Mouse (Mus musculus) forebrain, embryonic 13.5 days (tissue): Measurements from ENCODE around the gene Il17re. TPM values are rescaled to one million over a fixed set of nuclear protein-coding genes. Genes with fewer than 3 reads are reported as not detected.

Source experiments
- ATAC-seq: fragments of 200-750 bp; cut with Nextera tagmentation; 2 replicates; pipeline ENCODE4 v1.8.0; 2017
- H3K27ac ChIP-seq: fragments of 300-500 bp; sonication (generic); 2 replicates; pipeline ENCODE4 v1.5.1; 2015; ENCODE audit warnings: inconsistent platforms, mild to moderate bottlenecking, moderate library complexity
- H3K27me3 ChIP-seq: fragments of 300-500 bp; sonication (generic); 2 replicates; pipeline ENCODE4 v1.6.1; 2015; ENCODE audit warnings: mild to moderate bottlenecking, inconsistent platforms
- H3K36me3 ChIP-seq: fragments of 300-500 bp; sonication (generic); 2 replicates; pipeline ENCODE4 v1.6.1; 2015; ENCODE audit warnings: mild to moderate bottlenecking, inconsistent platforms; ENCODE audit not compliant: poor library complexity, severe bottlenecking
- H3K4me1 ChIP-seq: fragments of 300-500 bp; sonication (generic); 2 replicates; pipeline ENCODE4 v1.6.1; 2015; ENCODE audit warnings: inconsistent platforms
- H3K4me2 ChIP-seq: fragments of 300-500 bp; sonication (generic); 2 replicates; pipeline ENCODE4 v1.6.1; 2015; ENCODE audit warnings: inconsistent platforms, mild to moderate bottlenecking, moderate library complexity
- H3K4me3 ChIP-seq: fragments of 300-500 bp; sonication (generic); 2 replicates; pipeline ENCODE4 v1.5.1; 2015; ENCODE audit warnings: mild to moderate bottlenecking, inconsistent platforms
- H3K9ac ChIP-seq: fragments of 300-500 bp; sonication (generic); 2 replicates; pipeline ENCODE4 v1.6.1; 2015; ENCODE audit warnings: mild to moderate bottlenecking, inconsistent platforms
- H3K9me3 ChIP-seq: fragments of 300-500 bp; sonication (generic); replicated peaks from 2 replicates; pipeline ENCODE4 v1.6.1; 2016; ENCODE audit warnings: inconsistent platforms
- WGBS: fragments of 180-500 bp; shearing (Covaris S2); methylation state at CpG from one replicate; pipeline ENCODE4 v1.1.7; 2015; 5-methylcytosine and 5-hydroxymethylcytosine counted together
- polyA plus RNA-seq: library from polyadenylated mRNA; unstranded; fragments of >200 nt; fragmentation: Nextera tagmentation; extraction: Ambion mirVana; gene quantifications from 2 replicates; pipeline ENCODE4 v1.2.1, GENCODE M21; 2015

The Il17re gene
- polyA plus RNA-seq = 0.05 TPM in 1 of 2 replicates, not detected in the other

DNA sequence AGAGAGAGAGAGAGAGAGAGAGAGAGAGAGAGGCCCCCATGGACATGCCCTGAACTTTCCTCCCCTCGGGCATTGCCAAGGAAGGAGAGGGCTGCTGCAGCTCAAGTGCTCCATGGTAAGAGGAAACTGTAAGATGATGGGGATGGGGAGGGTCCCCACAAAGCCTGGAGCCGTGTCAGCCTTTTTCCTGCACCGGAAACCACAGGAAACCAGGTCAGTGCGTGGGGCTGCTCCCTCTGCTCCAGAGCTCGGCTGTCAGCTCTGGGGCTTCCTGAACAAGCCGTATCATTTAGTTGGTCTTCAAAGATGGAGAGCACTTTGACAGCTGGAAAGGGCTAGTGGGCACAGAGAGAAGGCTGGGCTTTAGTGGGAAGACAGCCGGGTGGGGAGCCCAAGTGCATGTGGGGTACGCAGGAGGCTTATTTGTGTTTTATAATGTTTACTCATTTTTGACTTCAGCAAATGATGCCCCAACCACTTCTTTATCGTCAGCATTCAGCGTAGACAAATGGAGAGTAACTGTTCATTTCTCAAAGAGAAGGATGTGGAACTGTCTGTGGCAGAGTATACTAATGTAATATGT, at the start of gene Il17re:
Gene Il17re (plus strand): TSS at position 533 of the 583 bp plus-strand sequence.
- Histone ChIP-seq H3K9ac (no peak within 1 kb of the TSS), H3K4me2 (no peak within 1 kb of the TSS), H3K4me3 (no peak within 1 kb of the TSS), H3K27me3 (no peaks in the 10 kb centered on the region), H3K36me3 (no peaks in the 10 kb centered on the region), H3K9me3 (no peaks in the 10 kb centered on the region), H3K4me1 (no peaks in the 10 kb centered on the region), H3K27ac (no peak within 1 kb of the TSS)
- WGBS = 75% methylated on average over 10 of the region's 10 CpGs
- no peak for ATAC-seq

DNA sequence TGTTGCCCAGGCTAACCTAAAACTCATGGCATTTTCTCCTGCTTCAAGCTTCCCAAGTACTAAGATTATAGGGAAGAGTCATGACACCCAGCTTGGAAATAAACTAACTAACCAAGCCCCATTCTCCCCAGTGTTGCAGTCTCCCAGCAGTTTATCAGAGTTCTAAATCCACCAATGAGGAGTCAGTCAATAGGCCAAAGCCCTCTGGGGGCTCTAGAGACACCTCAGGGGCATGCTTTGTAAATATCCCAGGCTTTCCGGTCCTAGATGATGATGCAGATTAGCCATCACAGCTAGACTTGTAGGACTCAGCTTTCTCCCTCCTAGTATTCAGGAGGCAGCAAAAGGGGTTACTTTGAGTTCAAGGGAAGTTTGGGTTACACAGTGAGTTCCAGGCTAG, 48.3 kb upstream of the Il17re start:
- H3K27me3 ChIP-seq = no peaks in the 10 kb centered on the region
- ATAC-seq = no peak
- H3K27ac ChIP-seq = no peak overlapping the region
- 74% methylated on average over 1 of the region's 1 CpGs for WGBS
- no peak overlapping the region for H3K9ac ChIP-seq
- H3K4me2 ChIP-seq = no peak overlapping the region
- H3K9me3 ChIP-seq = no peaks in the 10 kb centered on the region
- no peak overlapping the region for H3K4me3 ChIP-seq
- H3K4me1 ChIP-seq = no peaks in the 10 kb centered on the region
- peaks cover 31% of the 10 kb centered on the region for H3K36me3 ChIP-seq

DNA sequence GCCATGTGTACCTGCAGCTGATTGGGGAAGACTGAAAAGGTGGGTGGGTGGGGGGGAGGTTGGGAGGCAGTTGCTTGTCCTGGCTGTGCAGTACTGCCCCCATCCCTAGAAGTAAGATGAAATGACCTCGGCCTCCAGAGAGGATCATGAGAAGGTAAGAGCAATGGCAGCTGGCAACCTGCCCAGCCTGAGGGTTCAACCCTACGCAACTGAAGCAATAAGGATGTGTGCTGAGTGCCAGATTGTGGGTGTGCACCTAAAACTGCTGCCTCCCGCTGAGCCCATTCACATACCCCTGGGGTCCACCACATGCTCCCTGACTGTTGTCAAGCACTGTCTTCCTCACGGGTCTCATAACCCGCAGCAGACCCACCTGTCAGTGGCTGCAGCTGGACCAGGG, 41.9 kb upstream of the Il17re start:
- Histone ChIP-seq H3K27ac (no peak overlapping the region), H3K9ac (no peak overlapping the region), H3K4me1 (peaks cover 13% of the 10 kb centered on the region), H3K36me3 (peaks cover 30% of the 10 kb centered on the region), H3K4me2 (no peak overlapping the region), H3K9me3 (no peaks in the 10 kb centered on the region), H3K27me3 (no peaks in the 10 kb centered on the region), H3K4me3 (no peak overlapping the region)
- 83% methylated on average over 5 of the region's 5 CpGs for WGBS
- no peak for ATAC-seq

DNA sequence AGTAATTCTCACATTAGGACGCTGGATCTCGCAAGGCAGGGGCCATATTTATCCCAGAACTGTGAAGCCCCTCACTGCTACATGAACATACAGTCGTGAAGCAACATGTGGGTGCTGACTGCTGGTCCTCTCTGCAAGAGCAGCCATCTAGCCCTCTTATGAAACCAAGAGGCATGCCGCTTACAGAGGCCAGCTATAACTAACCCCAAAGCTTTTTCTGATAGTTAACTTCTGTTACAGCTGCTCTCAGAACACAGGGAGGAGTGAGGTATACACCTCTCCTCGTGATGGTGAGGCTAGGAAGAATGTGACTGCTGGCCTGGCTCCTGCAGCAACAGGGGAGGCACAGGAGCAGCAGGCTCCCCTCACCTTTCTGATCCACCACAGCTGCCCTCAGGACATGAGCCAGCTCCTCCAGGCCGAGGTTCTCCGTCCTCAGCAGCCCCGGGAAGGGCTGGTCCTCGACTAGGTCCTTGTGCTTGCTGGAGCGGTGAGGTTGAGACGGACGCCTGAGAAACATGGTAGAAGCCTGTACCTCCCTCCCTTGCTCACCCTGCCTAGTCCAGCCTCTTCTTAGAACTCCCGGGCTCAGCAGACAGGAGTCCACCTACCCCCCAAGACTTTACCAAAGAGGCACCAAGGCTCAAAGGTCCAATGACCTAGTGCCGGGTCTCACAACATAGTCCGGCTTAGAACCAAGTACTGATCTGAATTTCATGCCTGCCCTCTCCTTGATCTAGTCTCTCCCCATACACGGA, 39.7 kb upstream of the Il17re start:
- ATAC-seq = peak; percentile 58
- Histone ChIP-seq H3K27me3 (no peaks in the 10 kb centered on the region), H3K9me3 (no peaks in the 10 kb centered on the region), H3K4me3 (peak overlapping the region; percentile 58), H3K4me2 (peak overlapping the region; percentile 74), H3K36me3 (peaks cover 24% of the 10 kb centered on the region), H3K9ac (peak overlapping the region; percentile 73), H3K27ac (no peak overlapping the region), H3K4me1 (peaks cover 13% of the 10 kb centered on the region)
- 14% methylated on average over 16 of the region's 16 CpGs for WGBS

DNA sequence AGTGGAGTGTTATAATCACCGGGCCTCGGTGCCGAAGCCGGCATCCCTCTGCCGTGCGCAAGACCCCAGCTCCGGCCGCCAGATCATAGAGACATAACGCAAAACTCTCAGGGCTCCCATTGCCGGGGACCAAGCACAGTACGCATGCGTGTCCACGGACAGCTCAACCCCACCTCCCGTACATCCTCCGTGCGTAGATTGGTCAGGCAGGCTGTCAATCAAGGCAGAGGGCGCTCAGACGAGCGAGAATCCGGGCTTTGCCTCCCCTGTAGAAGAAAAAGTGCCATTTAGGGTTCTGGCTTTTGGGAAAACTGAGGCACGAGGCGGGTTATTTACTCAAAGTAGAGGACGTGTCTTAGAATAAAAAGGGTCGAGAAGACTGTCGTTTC, 39.1 kb upstream of the Il17re start, which contains the start of gene Rpusd3:
Gene Rpusd3 (minus strand): TSS at position 142 of the 389 bp plus-strand sequence.
- under 1% methylated on average over 25 of the region's 25 CpGs for WGBS
- H3K36me3 ChIP-seq = peaks cover 24% of the 10 kb centered on the region
- ATAC-seq = peak; percentile 99
- peak within 1 kb of the TSS; percentile 73 for H3K9ac ChIP-seq
- H3K4me3 ChIP-seq = peak within 1 kb of the TSS; percentile 58
- peak within 1 kb of the TSS; percentile 74 for H3K4me2 ChIP-seq
- no peak within 1 kb of the TSS for H3K27ac ChIP-seq
- peaks cover 13% of the 10 kb centered on the region for H3K4me1 ChIP-seq
- no peaks in the 10 kb centered on the region for H3K9me3 ChIP-seq
- no peaks in the 10 kb centered on the region for H3K27me3 ChIP-seq

DNA sequence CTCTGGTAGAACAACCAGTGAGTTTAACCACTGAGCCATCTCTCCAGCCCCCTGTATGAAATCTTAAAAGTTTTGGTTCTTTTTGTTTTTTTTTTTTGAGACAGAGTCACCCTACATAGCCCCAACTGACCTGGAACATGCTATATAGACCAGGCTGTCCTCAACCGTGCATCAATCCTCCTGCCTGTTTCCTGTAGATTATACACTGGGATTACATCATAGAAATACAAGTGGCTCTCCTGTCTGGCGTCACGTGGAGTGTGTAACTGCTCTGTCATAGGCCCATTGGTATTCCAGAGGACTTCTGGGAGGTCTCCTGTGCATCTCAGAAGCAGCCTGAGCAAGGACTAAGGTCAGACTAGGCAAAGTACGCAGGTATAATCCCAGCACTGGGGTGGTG, 35.3 kb upstream of the Il17re start:
- H3K36me3 ChIP-seq = no peaks in the 10 kb centered on the region
- WGBS = 79% methylated on average over 4 of the region's 4 CpGs
- H3K4me3 ChIP-seq = no peak overlapping the region
- H3K27me3 ChIP-seq = 0 out of 2 replicates have a peak, but pooled peaks cover 5% of the 10 kb centered on the region
- peaks cover 7% of the 10 kb centered on the region for H3K4me1 ChIP-seq
- peaks cover 5% of the 10 kb centered on the region for H3K9me3 ChIP-seq
- ATAC-seq = no peak
- no peak overlapping the region for H3K9ac ChIP-seq
- H3K27ac ChIP-seq = no peak overlapping the region
- no peak overlapping the region for H3K4me2 ChIP-seq

DNA sequence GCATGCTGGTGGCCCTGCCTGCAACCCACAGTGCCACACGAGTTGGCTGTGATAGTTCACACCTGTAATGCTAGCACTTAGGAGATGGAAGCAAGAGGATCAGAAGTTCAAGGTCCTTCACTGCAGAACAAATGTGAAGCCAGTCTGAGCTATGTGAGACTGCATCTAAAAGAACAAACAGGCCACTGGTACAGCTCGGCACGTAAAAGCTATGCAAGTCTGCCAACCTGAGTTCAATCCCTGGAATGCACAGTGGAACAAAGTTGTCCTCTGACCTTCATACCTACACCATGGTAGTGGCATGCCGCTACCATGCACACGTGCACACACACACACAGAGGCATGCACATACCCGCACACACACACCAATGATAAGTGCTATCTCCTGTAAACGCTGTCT, 34.1 kb upstream of the Il17re start:
- H3K4me2 ChIP-seq = no peak overlapping the region
- H3K27me3 ChIP-seq = 0 out of 2 replicates have a peak, but pooled peaks cover 5% of the 10 kb centered on the region
- H3K4me3 ChIP-seq = no peak overlapping the region
- no peaks in the 10 kb centered on the region for H3K36me3 ChIP-seq
- H3K27ac ChIP-seq = no peak overlapping the region
- H3K9ac ChIP-seq = no peak overlapping the region
- peaks cover 5% of the 10 kb centered on the region for H3K9me3 ChIP-seq
- no peaks in the 10 kb centered on the region for H3K4me1 ChIP-seq
- WGBS = 83% methylated on average over 7 of the region's 7 CpGs
- ATAC-seq = no peak

DNA sequence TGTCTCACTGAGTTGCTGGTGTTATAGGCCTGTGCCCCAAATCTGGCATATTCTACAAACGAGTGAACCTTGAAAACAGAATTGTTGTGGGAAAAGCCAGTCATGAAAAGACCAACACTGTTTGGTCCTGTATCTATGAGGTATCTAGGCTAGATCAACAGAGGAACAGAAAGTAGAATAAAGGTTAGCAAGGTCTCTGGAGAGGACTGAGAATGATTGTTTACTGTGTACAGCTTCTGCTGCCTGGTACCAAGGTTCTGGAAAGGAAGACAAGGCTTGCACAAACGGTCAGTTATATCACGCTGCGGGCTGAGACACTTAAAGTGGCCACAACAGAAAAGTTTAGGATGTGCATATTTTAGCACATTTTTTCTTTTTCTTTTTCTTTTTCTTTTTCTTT, 31.6 kb upstream of the Il17re start:
- no peaks in the 10 kb centered on the region for H3K36me3 ChIP-seq
- H3K4me3 ChIP-seq = no peak overlapping the region
- 0 out of 2 replicates have a peak, but pooled peaks cover 5% of the 10 kb centered on the region for H3K27me3 ChIP-seq
- no peaks in the 10 kb centered on the region for H3K4me1 ChIP-seq
- ATAC-seq = no peak
- no peak overlapping the region for H3K27ac ChIP-seq
- 91% methylated on average over 4 of the region's 4 CpGs for WGBS
- no peak overlapping the region for H3K4me2 ChIP-seq
- H3K9ac ChIP-seq = no peak overlapping the region
- peaks cover 5% of the 10 kb centered on the region for H3K9me3 ChIP-seq

DNA sequence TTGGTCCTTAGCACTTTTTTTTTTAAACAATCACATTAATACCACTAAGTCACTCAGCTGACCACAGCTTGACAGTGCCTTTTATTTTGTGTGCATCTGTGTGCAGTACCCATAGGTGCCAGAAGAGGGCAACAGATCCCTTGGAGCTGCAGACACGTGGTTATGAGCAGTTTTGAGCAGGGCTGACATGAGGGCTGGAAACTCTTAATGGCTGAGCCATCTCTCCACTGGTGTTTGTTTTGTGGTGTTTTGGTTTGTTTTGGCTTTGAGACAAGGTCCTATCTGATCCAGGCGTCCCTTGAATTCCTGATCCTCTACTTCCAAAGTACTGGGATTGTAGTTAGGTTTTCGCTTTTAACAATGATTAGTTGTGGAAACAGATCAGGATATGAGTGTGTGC, 30.9 kb upstream of the Il17re start:
- H3K4me3 ChIP-seq = no peak overlapping the region
- 68% methylated on average over 3 of the region's 3 CpGs for WGBS
- no peak for ATAC-seq

DNA sequence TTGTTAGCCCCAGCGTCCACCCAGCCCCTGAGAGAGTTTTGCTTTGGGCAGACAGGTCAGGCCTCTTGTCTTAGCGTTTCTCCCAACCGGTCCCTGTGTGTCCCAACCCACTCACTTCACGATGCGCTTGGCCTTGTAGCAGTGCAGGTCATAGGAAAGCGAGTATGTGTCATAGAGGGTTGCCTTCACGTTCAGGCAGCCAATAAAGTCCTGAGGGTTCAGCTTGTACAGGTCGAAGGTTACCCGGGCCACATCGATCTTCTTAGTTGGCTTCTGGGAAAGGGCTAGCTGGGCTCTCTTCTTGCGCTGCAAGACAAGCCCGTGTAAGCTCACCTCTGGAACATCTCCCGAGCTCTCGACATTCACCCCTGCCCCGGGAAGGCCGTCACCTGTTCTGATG, 30.3 kb upstream of the Il17re start:
- WGBS = 93% methylated on average over 16 of the region's 16 CpGs
- no peak for ATAC-seq

More for the DNA sequence above, 30.9 kb upstream of the Il17re start:
- H3K9me3 ChIP-seq = peaks cover 5% of the 10 kb centered on the region
- no peak overlapping the region for H3K27ac ChIP-seq
- no peak overlapping the region for H3K4me2 ChIP-seq
- H3K27me3 ChIP-seq = 0 out of 2 replicates have a peak, but pooled peaks cover 5% of the 10 kb centered on the region
- H3K9ac ChIP-seq = no peak overlapping the region
- no peaks in the 10 kb centered on the region for H3K4me1 ChIP-seq
- H3K36me3 ChIP-seq = no peaks in the 10 kb centered on the region

DNA sequence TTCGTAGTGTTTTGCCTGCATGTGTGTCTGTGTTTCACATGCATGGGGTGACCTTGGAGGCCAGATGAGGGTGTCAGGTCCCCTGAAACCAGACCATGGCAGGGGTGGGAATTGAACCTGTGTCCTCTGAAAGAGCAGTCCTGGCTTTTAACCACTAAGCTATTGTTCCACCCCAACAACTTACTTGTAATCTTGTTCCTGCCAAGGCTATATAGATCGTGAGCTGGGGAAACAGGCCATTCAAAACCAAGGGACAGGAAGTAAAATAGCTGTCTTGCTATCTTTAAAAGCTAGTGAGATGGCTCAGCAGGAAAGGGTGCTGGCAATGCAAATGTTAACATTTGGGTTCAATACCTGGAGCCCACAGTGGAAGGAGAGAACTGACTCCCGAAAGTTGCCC, 28.3 kb upstream of the Il17re start:
- H3K9me3 ChIP-seq = peaks cover 5% of the 10 kb centered on the region
- H3K4me1 ChIP-seq = no peaks in the 10 kb centered on the region
- 0 out of 2 replicates have a peak, but pooled peaks cover 5% of the 10 kb centered on the region for H3K27me3 ChIP-seq
- no peak overlapping the region for H3K4me3 ChIP-seq
- H3K9ac ChIP-seq = no peak overlapping the region
- 87% methylated on average over 3 of the region's 3 CpGs for whole genome bisulfite sequencing
- H3K27ac ChIP-seq = no peak overlapping the region
- no peak overlapping the region for H3K4me2 ChIP-seq
- ATAC-seq = no peak
- no peaks in the 10 kb centered on the region for H3K36me3 ChIP-seq

More for the DNA sequence above, 30.3 kb upstream of the Il17re start:
- H3K27ac ChIP-seq = no peak overlapping the region
- no peaks in the 10 kb centered on the region for H3K36me3 ChIP-seq
- H3K9me3 ChIP-seq = peaks cover 5% of the 10 kb centered on the region
- no peak overlapping the region for H3K4me2 ChIP-seq
- 0 out of 2 replicates have a peak, but pooled peaks cover 5% of the 10 kb centered on the region for H3K27me3 ChIP-seq
- no peaks in the 10 kb centered on the region for H3K4me1 ChIP-seq
- no peak overlapping the region for H3K9ac ChIP-seq
- no peak overlapping the region for H3K4me3 ChIP-seq

DNA sequence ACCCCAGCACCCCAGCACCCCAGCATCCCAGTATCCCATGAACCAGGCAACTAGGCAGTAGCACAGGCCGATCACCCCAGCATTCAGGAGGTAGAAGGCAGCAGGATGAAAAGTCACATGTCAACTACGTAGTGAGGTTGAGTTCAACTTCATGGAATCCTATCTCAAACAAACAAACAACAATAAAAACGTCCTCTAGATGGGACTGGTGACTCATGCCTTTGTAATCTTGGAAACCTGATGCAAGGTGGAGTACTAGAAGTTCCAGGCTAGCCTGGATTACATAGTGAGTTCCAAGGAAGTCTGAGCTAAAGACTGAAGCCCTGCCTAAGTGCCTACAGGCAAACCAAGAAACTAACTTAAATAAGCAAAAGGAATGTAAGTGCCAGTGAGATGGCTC, 27.4 kb upstream of the Il17re start:
- 52% methylated on average over 3 of the region's 3 CpGs for WGBS
- H3K27me3 ChIP-seq = no peaks in the 10 kb centered on the region
- H3K4me1 ChIP-seq = no peaks in the 10 kb centered on the region
- no peak overlapping the region for H3K4me2 ChIP-seq
- no peak overlapping the region for H3K9ac ChIP-seq
- H3K36me3 ChIP-seq = no peaks in the 10 kb centered on the region
- no peak overlapping the region for H3K27ac ChIP-seq
- H3K4me3 ChIP-seq = no peak overlapping the region
- peaks cover 5% of the 10 kb centered on the region for H3K9me3 ChIP-seq
- no peak for ATAC-seq
